Mouse (Mus musculus): Measurements from ENCODE around the gene Derl2. TPM values are rescaled to one million over a fixed set of nuclear protein-coding genes. Genes with fewer than 3 reads are reported as not detected.

Gene Derl2
- total RNA-seq, 4 experiments from 2014 or later = 30.2 to 42.5 (median 34.6) TPM

DNA sequence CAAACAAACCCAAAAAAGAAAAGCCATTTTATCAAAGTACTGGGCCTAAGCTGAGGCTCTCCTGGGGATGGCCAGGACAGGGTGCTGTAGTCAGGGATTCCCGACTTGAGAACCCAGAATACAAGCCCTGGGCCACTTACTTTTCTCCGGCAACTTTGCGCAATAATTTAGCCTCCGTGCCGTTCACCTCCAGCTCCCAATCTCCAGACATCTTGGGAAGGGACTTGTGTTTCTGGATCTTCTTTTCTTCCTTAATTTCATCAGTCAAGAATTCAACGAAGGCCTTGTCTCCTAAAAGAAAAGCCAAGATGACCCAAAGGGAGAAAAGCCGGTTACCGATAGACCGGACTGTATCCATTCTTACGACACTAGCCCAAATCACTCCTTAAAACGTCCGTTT, 37.6 kb downstream of the Derl2 start:
- DNase-seq (ENCODE audit: low spot score) = no peak

GRCm38 (mm10) chr11:70980751-70981510, 38.7 kb downstream of the Derl2 start:
- no peak for DNase-seq (ENCODE audit: low spot score)

- no peak for DNase-seq (ENCODE audit: low spot score)
These were observed 39.4 kb downstream of the Derl2 start for GRCm38 (mm10) chr11:70980232-70980631.

GRCm38 (mm10) chr11:70977293-70977692, 42.3 kb downstream of the Derl2 start:
- no peak for DNase-seq (ENCODE audit: low spot score)

DNA sequence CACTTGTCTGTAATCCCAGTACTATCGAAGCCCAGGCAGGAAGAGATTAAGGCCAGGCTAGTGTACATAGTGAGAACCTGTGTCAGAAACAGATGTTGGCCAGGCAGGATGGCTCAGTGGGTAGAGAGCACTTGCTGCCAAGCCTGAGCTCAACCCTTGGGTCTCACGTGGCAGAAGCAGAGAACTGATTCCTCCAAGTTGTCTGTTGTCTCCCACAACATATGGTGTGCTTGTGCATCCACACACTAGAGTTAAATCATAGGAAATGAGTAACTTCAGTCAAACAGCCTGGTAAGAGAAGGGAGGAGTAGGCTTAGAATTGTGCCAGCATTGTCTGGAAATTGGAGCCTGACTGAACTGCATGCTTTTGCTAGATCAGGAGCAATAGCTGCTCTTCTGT, 44.4 kb downstream of the Derl2 start:
- no peak for DNase-seq (ENCODE audit: low spot score)

- no peak for DNase-seq (ENCODE audit: low spot score)
These were observed 45.7 kb downstream of the Derl2 start for GRCm38 (mm10) chr11:70973947-70974346.

DNA sequence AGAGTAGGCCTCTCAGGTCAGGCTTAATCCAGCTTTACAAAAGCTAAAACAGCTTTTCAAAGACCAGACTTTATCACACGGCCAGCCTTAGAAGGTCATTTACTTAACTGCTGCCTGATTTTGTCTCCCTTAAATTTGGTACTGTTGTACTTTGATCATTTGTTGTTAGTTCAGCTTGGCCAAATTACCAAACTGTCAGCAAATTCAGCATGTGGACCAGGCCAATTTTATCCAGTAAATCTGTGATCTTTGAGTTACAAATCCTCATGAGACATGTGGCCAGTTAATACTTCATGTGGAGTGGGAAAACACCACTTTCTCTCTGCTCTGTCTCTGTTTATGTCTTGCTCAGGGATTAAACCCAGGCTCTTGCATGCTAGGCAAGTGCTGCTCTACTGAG, 47.1 kb downstream of the Derl2 start:
- DNase-seq (ENCODE audit: low spot score) = no peak

GRCm38 (mm10) chr11:70970560-70971540, 48.8 kb downstream of the Derl2 start:
- DNase-seq (ENCODE audit: low spot score) = no peak

DNA sequence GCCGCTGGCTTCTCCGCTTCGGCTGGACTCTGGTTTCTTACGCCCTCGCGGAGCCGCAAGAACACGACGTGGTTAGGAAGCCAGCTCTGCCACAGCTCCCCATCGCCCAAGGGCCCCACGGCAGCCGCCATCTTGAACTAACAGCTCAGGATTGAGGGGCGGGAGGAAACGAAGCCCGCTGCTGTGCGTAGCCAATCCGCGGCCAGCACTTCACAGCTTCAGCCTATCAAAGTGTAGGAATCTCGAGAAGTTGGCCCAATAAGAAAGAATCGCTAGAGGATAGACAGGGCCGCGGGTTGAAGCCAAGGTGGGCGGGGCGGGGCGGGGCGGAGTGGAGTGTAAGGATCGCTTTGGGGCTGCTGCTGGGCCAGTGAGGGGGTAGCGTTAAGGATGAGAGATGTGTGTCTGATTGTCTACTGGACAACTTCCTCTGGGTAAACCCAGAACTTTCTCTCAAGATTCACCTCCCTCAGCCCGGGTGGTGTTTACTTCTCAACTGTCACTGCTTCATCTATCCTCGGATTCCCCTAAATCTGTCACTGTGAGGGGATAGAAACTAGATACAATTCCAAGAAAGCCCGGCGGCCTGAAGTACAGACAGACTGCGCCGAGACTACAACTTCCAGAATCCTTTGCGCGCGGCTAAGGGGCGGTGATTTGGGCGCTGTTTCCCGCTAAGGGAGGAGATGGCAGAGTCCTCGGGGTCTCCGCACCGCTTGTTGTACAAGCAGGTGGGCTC, 49.7 kb downstream of the Derl2 start, which contains the start of the genes Nup88 and Rpain:
Nup88 (minus strand) TSS at position 153 of the 739 bp plus-strand sequence.
Rpain (plus strand) TSS at position 393 of the 739 bp plus-strand sequence.
- peak; percentile 95 for DNase-seq (ENCODE audit: low spot score)

GRCm38 (mm10) chr11:70969271-70969794, 50.3 kb downstream of the Derl2 start:
- no peak for DNase-seq (ENCODE audit: low spot score)

DNA sequence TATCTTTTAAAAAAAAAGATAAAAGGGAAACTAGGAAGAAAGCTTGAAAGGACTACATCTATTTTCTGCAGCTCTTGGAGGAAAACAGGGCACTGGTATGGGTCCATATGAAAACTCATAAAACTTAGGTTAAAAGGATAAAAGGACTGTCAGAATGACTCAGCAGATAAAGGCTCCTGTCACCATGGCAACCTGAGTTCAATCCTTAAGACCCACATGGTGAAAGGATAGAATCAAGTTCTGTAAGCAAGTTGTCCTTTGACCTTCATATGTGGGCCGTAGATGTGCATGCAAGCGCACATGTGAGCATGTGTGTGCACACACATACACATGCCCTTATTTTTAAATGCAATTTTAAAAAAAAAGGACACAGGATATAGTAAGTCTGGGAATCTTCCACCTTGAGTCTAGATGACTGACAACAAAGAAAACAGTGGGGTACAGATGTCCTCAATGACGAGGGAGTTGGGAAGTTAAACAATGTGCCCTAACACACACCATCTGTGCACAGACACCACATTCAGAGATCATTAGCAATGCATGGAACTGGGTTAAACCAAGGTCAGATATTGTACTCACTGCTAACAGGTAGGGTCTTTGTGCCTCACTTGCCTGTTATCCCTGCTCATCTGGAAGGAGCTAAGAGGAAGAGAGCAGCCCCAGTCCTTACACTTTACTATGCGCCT, 55.3 kb downstream of the Derl2 start:
- DNase-seq (ENCODE audit: low spot score) = no peak

DNA sequence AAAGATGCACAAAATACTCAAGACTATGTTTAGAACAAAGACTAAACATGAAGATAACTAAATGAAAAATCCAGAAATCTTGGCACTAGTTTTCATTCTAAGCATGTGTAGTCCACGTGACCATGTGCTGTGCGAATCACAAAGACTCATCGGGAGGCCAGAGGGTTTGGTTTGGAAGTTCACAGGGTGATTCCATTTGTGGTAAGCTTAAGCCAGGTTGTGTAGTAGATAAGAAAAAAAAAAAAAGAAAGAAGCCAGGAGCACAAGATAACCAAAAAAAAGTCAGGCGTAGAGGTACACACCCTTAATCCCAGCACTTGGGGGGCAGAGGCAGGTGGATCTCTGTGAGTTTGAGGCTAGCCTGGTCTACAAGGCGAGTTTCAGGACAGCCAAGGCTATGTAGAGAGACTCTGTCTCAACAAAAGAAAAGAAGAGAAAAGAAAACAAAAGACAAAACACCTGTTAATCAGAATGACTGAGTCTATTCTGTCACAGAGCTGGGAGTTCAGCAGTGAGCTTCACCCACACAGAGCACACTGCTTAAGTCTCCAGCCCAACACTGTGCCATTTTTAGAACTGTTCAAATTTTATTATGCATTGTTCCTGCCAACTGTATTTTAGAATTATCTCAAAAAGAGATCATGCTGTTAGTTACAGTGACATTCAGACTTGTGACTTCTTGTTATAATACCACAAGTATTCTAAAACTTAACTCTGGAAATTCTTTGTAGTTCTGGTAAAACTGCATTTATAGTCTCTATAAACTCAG, 58.7 kb downstream of the Derl2 start:
- DNase-seq (ENCODE audit: low spot score) = no peak

Other genes starting within 250 kb of the Derl2 start
- gene Scimp, start 207.3 kb downstream of the Derl2 start, total RNA-seq (2022) = under 1 TPM; 0.25 to 0.97 (median 0.53) TPM
- gene Rabep1, start 175.1 kb downstream of the Derl2 start, total RNA-seq (2022) = 10 to 100 TPM; 35.9 to 40.8 (median 36.5) TPM
- 10 to 100 TPM; 42.5 to 49.0 (median 45.9) TPM for gene Nup88, start 49.9 kb downstream of the Derl2 start, total RNA-seq (2022)
- 10 to 100 TPM; 15.7 to 17.6 (median 16.7) TPM for gene Rpain, start 49.6 kb downstream of the Derl2 start, total RNA-seq (2022)
- gene C1qbp, start 36.8 kb downstream of the Derl2 start, total RNA-seq (2022) = 100 to 1,000 TPM; 205 to 232 (median 222) TPM
- 10 to 100 TPM in 3 of 4 experiments, 1 to 10 TPM in 1; 9.5 to 11.8 (median 10.6) TPM for gene Dhx33, start 15.4 kb downstream of the Derl2 start, total RNA-seq (2022)
- 1 to 10 TPM; 5.6 to 9.2 (median 6.9) TPM for gene Mis12, start 230 bp downstream of the Derl2 start, total RNA-seq (2022)
- 1 to 10 TPM in 1 of 4 experiments, under 1 TPM in 3; 0.41 to 1.2 (median 0.57) TPM for gene 6330403K07Rik, start 13.7 kb upstream of the Derl2 start, total RNA-seq (2022)
- gene Nlrp1a, start 124.9 kb upstream of the Derl2 start, total RNA-seq (2022) = 1 to 10 TPM in 2 of 4 experiments, under 1 TPM in 2; 0.73 to 1.2 (median 1.0) TPM
- under 1 TPM; 0.09 to 0.14 (median 0.10) TPM for gene Nlrp1b, start 210.9 kb upstream of the Derl2 start, total RNA-seq (2022)

All from heart, adult 8-10 months (tissue).